Mouse (Mus musculus) left cerebral cortex, postnatal 4 days (tissue): ENCODE measurements around the gene Wsb1. TPM values are rescaled to one million over a fixed set of nuclear protein-coding genes. Genes with fewer than 3 reads are reported as not detected.
A peak's percentile ranks its signal among the peaks of the same experiment; 100 is the strongest.

Experiments used
- DNase-seq: peaks from one replicate; pipeline ENCODE4 v3.0.0-alpha.2; 2022
- intact Hi-C: fragments of 180-260 bp; cut with DNase I; formaldehyde crosslinking; loops from one replicate; pipeline ENCODE4 v1.15.1; 2025
- total RNA-seq, 2 experiments: library from RNA; stranded (reverse); gene quantifications; 2 replicates each; pipeline ENCODE4 v1.2.3; 2021

Wsb1 gene
- total RNA-seq, 2 experiments from 2014 or later: 154 to 166 TPM

DNA sequence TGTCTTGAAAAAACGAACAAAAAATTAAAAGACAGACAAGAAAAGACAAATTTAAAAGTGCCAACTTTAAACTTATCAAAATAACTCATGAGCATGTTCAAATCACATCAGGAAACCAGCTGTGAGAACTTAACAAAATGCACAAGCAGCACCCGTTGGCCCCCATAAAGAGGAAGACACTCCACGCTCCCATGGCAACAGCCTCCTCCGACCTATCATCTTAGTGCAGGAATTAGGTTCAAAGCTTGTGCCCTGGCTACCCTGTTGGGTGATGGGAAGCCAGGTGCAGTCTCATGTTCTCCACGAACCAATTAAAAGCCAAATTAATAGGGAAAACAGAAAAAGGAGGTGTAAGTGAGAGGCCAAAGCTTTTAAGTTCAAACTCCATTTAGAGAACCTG is 32.8 kb downstream of the Wsb1 start:
- DNase-seq: no peak
- intact Hi-C loops: loop anchor here (10.0 kb wide), 2 partner anchors 73 to 173 kb away; partner anchors contain the start of gene Gm9964

GRCm38 (mm10) chr11:79218936-79219626 is 35.4 kb downstream of the Wsb1 start:
- intact Hi-C loops: loop anchor here (10.0 kb wide), 2 partner anchors 254 to 364 kb away; no protein-coding TSS in a partner anchor
- no peak for DNase-seq

DNA sequence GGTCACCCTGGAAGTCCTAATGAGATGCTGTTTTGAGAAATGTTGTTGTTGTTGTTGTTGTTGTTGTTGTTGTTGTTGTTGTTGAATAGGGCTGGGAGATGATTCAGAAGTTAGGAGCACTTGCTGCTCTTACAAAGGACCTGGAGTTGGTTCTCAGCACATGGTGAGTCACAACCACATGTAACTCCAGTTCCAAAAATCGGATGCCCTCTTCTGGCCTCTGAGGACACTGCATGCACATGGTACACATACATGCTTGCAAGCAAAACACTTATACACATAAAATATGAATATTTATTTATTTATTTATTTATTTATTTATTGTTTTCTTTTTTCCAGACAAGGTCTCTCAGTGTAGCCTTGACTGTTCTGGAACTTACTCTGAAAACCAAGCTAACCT is 36.4 kb downstream of the Wsb1 start:
- intact Hi-C loops: loop anchor here (10.0 kb wide), 2 partner anchors 253 to 363 kb away; no protein-coding TSS in a partner anchor
- DNase-seq: no peak

DNA sequence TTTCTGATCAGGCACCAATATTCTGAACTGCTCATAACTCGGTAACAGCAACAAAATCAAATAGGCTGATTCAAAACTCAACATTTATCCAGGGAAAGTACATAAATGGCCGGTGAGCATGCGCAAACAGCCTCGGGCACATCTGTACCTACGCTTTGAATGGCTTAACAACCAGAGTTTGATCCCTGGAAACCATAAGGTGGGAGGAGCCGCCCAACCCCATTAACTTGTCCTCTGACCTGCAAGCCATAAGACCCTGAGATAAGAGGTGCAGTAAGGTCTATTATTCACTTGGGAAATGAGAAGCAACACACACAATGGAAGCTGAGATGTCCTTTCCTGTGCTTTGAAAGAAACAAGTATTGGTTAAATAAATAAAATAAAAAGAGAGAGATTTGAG is 37.3 kb downstream of the Wsb1 start:
- intact Hi-C loops: loop anchor here (10.0 kb wide), 2 partner anchors 252 to 362 kb away; no protein-coding TSS in a partner anchor
- no peak for DNase-seq

DNA sequence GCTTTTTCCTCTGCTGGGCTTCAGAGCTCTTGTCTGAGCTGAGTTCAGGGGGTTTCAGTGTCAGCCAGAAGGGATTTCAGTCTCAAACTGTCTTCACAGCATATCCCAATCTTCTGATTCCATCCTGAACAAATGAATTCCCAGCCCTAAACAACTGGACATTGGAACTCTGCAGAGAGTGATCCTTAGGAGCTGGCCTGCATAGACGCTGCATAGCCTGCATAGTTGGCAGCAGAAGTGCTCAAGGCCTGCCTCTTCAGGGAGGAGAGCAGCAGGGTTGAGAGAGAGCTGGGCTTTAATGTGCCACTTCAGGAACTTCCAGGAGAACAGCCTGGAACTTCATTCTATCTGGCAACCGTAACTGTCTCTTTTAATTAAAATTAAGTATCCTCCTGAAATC is 38.9 kb downstream of the Wsb1 start:
- DNase-seq: no peak
- intact Hi-C loops: loop anchor here (2.0 to 10.0 kb wide), 3 partner anchors 185 to 361 kb away; no protein-coding TSS in a partner anchor

GRCm38 (mm10) chr11:79214015-79214418 is 40.5 kb downstream of the Wsb1 start:
- intact Hi-C loops: loop anchor here (2.0 to 10.0 kb wide), 3 partner anchors 183 to 359 kb away; no protein-coding TSS in a partner anchor
- peak; percentile 92 for DNase-seq

GRCm38 (mm10) chr11:79209882-79210471 is 44.5 kb downstream of the Wsb1 start:
- no peak for DNase-seq
- intact Hi-C loops: loop anchor here (10.0 kb wide), 2 partner anchors 245 to 355 kb away; no protein-coding TSS in a partner anchor

DNA sequence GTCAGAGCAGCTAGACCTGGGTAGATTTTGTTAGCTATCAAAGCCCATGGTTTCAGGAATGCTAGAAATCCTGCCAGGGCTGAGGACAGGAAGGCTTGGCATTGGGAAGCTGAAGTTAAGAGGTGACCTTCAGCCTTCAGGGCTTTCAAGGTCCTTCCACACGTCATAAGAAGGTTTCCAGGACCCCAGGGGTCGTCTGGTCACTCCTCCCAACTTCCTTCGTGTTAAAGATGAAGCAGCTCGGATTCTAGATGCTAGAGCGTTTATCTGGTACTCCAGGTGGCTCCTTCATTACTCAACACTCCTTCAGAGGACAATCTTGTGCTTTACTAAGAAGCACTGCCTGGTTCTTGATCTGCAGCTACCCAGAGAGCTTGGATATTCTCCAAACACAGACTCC is 45.4 kb downstream of the Wsb1 start:
- intact Hi-C loops: no loop called here
- DNase-seq: no peak

- intact Hi-C loops: no loop called here
- DNase-seq: no peak
Observed at GRCm38 (mm10) chr11:79208462-79208861, 46.0 kb downstream of the Wsb1 start.

GRCm38 (mm10) chr11:79207691-79208090 is 46.8 kb downstream of the Wsb1 start:
- intact Hi-C loops: no loop called here
- DNase-seq: no peak

GRCm38 (mm10) chr11:79204444-79204843 is 50.0 kb downstream of the Wsb1 start:
- intact Hi-C loops: no loop called here
- no peak for DNase-seq

- peak; percentile 24 for DNase-seq
- intact Hi-C loops: no loop called here
Observed at GRCm38 (mm10) chr11:79200502-79200901, 54.0 kb downstream of the Wsb1 start.

DNA sequence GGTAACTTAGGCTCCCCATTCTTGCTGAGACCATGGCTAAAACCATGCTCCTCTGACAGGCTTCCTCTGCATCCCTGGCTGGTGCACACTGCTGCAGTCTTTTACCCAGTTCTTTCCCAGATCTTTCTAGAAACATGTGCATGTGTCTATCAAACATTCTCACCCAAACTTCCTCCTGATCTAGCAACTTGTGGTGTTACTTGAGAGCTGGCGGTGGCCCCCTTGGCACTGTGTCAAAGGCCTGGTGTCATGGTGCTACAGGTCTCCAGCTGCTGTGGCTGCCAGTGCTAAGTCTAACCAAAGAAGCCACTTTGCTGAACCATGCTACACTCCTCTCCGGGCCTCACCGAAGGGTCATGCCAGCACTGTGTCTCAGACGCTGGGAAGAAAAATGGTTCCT is 55.9 kb downstream of the Wsb1 start:
- intact Hi-C loops: no loop called here
- peak; percentile 36 for DNase-seq

DNA sequence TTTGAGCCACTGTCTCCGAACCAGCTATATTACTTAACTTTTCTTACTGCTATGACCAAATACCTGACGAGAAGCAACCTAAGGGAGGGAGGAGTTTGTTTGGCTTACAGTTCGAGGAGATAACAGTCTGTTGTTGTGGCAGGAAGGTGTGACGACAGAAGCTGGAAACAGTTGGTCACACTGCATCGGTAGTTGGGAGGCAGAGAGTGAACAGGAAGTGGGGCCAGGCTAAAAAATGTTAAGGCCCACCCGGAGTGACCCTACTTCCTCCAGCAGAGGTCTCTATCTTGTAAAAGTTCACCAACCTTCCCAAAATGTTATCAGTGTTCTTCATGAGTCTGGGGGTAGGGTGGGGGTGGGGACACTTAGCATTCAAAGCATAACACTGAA is 56.6 kb downstream of the Wsb1 start:
- DNase-seq: no peak
- intact Hi-C loops: no loop called here

DNA sequence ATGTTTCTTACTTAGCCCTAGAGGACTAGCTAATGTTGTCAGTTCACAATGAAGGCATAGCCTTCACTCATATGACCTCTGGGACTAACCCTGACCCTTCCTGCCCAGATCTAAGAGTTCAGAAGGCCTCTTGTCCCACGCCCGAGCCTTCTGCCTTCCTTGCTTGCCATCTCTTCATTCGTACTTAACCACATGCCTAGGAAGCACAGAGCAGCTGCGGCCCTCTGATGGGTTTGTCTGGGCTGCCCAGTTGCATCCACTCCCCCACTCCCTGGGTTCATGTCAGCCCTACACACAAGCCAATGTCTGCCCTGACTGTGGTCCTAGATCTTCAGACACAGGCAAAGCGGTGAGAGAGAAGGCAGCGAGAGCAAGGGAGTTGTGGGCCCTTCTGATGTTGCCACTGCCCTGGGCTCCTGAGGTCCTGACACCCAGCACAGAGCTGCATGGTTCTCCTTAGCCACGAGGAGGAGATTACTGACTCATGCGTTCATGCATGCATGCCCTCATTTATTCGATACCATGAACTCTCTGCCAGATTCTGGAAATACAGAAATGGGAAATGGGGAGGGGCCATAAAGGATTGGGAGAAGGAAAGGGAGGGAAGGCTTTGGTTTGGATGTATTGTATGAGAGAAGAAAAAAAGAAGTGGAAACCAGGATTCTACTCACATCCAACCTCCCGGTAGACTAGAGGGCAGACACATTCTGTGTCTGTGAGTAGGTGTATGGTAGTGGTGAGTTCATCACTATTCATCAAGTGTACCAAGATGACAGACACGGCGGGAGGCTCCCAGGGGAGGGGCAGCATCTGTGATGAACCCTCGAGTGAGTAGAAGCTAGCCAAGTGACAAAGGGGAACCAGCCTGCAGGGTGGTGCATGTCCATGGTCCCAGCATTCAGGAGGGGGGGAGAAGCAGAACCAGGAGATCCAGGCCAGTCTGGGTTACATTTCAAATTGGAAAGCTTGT is 57.3 kb downstream of the Wsb1 start:
- no peak for DNase-seq
- intact Hi-C loops: no loop called here

- intact Hi-C loops: no loop called here
- no peak for DNase-seq
Observed at GRCm38 (mm10) chr11:79196196-79196869, 58.1 kb downstream of the Wsb1 start.

GRCm38 (mm10) chr11:79192176-79192575 is 62.3 kb downstream of the Wsb1 start:
- intact Hi-C loops: no loop called here
- DNase-seq: no peak

- DNase-seq: peak; percentile 57
- intact Hi-C loops: no loop called here
Observed at GRCm38 (mm10) chr11:79191214-79191613, 63.3 kb downstream of the Wsb1 start.

DNA sequence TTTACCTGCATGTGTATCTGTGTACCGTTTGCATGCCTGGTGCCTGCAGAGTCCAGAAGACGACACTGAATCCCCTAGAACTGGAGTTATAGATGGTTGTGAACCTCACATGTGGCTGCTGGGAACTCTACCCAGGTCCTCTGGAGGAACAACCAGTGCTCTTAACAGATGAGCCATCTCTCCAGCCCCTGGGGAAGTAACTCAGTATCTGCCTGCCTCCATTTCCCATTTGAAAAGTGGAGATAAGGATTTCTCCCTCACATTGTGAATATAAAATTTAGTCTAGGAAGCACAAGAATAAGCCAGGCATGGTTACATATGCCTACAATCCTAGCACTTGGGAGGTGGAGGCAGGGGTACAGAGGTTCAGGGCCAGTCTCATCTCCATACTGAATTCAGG is 64.2 kb downstream of the Wsb1 start:
- intact Hi-C loops: no loop called here
- no peak for DNase-seq
